Mouse (Mus musculus) central nervous system, embryonic 14 days (tissue): Measurements from ENCODE around the gene Prkch. TPM values are rescaled to one million over a fixed set of nuclear protein-coding genes. Genes with fewer than 3 reads are reported as not detected.

Experiments
- polyA plus RNA-seq: library from polyadenylated mRNA; depleted of rRNA; stranded (reverse); fragments of >200 nt; gene quantifications from 2 replicates; pipeline ENCODE4 v1.2.3, GENCODE M21; 2012; rRNA removed

Gene Prkch
- polyA plus RNA-seq, result 5.1 and 6.4 TPM in 2 replicates

GRCm38 (mm10) chr12:73584610-73585240, at the start of gene Prkch:
Gene Prkch, plus strand, starts transcription at chr12:73584796.

GRCm38 (mm10) chr12:73546086-73546711, 38.4 kb upstream of the Prkch start, which contains the start of gene Tmem30b:
Gene Tmem30b, minus strand, starts transcription at chr12:73546392.

Other genes starting within 250 kb of the Prkch start
- 0.59 and 2.5 TPM in 2 replicates for gene Tmem30b, start 38.4 kb upstream of the Prkch start, polyA plus RNA-seq